Mouse (Mus musculus): Measurements from ENCODE around the gene Gpr132.
"Not testable (repeated sequence)": the region's sequence is repeated elsewhere in the genome, so short reads cannot be mapped to it uniquely, and the experiment has no call there.

DNA sequence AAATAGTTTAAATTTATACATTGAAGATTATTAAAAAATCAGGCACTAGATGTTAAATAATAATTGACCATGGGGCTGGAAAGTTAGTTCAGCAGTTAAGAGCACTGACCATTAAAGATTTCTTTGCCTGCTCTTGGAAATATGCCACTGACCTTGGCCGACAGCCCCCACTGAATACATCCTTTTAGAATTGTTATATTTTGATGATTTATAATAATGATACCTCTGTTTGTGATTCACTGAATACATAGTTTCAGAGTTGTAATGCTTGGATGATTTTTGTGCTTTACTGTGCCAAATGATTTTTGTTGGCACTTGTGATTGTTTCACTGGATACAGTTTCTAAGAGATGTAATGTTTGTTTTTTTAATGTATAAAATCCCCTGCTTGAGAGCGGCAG, 25.9 kb downstream of the Gpr132 start:
- TF ChIP-seq CTCF (conservative IDR thresholded peaks at IDR 0.05; ENCODE audit: insufficient read depth, insufficient read length, low read depth, low read length); POLR2A (IDR thresholded peaks at IDR 0.05; ENCODE audit: low read depth, low read length): not testable (repeated sequence)

Measured in kidney, adult 2 months (tissue).